Mouse (Mus musculus) MN1 (cell line): ENCODE measurements around the gene Cep170.
"Not testable (repeated sequence)": the region's sequence is repeated elsewhere in the genome, so short reads cannot be mapped to it uniquely, and the experiment has no call there.

Experiments used
- DNase-seq: peaks from one replicate; pipeline ENCODE4 v3.0.0-alpha.2; 2016; ENCODE audit warnings: low spot score

The Cep170 gene

DNA sequence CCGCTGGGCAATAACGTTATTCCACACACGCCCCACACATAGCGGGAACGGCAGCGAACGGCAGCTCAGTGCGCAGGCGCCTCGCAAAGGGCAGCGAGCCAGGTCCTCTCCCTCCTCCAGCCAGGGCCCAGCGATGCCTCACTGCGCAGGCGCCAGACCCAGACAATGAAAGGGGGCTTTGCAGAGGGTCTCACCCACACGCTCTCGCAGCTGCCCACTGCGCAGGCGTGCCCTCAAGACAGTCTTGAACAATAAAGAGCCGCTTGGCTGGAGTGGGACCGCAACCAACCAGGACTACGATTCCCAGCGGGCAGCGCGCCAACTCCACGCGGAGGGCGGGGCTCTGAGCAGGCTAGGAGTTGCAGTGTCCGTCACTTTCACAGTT is at the start of gene Cep170:
Gene Cep170, minus strand, starts transcription at position 32 of the 385 bp plus-strand sequence.
- DNase-seq = peak; percentile 99

DNA sequence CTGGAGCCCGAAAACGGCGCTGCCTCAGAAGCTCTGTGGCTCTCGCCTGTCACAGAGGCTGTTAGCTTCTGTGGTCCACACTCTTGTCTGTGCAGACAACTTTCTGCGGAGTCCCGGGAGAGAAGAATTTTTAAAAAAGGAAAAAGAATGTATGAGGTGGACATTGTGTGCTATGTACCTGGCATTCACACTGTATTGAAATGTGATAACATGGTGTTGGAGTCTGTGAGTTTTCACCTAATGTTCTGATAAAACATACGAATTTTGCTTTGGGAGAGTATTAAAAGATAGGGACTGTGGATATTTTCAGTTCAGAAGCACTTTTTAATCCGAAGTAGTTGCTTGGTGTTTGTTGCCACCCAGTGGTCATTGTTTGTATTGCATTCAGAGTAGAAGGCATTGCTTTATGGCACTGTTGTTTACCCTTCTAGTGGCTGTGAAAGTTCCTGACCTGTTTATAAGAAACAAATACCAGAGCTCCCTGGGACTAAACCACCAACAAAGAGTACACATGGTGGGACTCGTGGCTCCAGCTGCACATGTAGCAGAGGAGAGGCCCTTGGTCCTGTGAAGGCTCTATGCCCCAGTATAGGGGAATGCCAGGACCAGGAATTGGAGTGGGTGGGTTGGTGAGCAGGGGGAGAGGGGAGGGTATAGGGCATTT is 48.2 kb upstream of the Cep170 start:
- DNase-seq = peak; percentile 80

DNA sequence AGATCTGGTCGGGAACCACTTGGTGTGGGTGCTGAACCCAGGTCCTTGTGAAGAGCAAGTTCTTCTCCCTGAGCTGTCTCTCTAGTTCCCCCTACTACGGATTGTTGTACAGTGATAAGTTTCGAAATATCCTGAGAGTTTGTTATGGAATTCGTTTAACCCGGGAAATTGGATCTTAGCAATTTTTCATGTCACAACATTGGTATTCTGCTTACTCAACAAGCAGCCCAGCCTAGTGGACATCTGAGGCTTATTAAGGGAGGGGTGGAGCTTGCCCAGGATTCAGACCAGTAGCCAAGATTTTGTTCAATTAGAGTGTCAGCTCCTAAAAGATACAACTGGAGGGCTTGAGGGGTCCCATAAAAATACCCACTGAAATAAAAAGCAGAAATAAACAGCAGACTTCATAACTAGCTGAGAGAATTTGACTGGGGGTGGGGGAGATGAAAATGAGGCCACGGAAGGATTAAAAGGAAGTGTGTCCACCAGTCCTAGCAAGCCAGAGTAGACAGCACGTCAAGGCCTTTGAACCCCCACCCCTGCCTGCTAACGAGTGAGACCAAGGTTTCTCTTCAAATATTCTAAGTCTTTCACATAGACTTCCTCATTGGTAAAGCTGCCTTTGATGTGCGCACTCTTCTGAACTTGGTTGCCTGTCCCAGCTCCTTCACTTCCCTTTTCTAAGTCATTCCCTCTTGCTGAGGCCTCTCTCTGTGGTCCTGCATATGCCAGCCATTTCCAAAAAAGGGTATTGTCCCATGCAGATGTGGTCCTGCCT is 39.1 kb upstream of the Cep170 start:
- DNase-seq = no peak

DNA sequence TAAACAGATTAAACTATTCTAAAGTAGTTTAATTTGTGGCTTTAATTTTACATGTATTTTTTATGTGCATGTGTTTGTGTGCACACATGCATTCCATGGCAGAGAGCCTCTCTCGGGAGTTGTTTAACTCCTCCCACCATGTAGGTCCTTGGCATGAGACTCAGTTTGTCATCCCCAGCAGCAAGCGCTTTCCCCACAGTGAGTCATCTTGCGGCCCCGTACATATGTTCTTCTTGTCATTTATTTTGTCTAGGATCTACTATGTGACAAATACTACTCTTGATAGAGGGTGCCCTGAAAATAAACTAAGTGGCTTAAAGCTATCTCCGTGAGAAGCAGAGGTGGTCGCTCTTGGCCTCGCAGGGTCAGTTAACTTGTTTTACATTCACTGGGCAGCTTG is 37.5 kb upstream of the Cep170 start:
- DNase-seq = no peak

DNA sequence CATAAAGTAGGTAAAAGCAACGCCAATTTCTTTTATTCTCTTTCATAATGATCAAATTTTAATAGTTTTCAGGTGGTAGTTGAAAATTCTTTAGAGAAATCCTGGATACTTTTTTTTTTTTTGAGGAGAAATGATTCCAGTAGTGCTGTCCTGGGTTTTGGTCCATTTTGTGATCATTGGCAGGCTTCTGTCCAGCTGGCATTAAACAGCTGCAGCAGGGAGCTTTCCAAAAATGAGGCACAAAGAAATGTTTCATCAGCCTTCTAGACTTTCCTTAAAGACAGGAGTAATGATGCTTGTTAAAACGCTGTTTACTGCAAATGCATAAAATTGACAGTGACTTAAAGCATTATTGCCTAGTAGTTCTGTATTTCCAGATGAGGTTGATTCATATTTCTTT is 35.5 kb upstream of the Cep170 start:
- no peak for DNase-seq

DNA sequence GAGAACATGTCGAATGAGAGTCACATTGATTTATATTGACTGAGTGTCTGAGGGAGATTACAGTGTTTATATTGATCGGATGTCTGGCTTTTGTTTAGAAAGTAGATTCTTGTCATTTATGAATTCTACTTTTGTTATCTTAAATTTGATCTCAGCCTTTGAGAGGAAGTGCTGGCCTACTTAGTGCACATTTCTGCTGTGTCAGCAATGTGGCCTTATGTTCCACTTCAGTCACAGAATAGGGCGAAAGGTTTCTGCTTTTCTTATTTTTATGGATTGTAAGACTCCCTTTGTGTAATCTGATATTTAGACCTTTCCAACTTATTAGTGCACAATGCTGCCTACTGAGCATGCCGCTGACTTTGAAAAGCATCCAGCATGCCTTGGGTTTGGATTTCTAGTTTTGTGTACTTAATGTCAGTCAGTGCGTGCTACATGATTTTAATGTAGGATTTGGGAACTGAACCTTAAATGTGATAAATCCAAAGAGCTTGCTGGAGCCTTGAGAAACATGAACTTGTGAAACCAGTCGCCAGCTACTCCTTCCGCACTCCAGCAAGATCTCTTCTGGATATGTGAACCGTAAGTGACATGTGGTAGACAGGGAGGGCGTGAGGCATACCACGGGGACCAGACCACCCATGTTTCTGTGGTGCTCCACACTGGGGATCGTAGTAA is 34.9 kb upstream of the Cep170 start:
- DNase-seq = no peak

DNA sequence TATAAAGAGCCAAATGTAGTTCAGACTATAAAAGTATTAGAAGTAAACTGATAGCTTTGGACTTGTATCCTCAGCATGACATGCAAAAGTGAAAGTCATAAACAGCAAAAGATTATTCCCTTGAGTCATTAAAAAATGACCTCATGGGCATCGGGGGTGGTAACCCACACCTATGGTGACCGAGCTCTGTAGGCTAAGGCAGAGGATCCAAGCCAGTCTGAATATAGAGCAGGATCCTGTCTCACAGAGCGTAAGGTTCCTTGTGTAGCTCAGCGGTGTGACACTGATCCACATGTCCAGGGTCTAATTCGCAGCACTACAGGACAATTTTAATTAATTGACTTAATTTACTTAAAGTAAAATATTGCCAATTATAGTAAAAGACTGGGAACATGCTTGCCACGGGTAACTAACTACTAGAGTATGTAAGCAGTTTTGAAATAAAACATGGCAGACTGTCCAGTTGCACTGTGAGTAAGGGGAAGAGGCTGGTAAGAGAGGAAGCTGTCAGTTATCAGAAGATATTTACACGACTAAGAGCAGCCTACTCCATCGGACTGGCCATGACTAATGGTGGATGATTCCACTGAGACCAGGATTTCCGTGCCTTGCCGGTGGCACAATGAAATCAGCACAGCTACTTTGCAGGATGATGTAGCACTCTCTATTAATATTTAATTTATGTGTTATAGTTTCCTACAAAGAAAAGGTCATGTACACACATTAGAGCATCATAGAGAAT is 33.4 kb upstream of the Cep170 start:
- peak; percentile 22 for DNase-seq

DNA sequence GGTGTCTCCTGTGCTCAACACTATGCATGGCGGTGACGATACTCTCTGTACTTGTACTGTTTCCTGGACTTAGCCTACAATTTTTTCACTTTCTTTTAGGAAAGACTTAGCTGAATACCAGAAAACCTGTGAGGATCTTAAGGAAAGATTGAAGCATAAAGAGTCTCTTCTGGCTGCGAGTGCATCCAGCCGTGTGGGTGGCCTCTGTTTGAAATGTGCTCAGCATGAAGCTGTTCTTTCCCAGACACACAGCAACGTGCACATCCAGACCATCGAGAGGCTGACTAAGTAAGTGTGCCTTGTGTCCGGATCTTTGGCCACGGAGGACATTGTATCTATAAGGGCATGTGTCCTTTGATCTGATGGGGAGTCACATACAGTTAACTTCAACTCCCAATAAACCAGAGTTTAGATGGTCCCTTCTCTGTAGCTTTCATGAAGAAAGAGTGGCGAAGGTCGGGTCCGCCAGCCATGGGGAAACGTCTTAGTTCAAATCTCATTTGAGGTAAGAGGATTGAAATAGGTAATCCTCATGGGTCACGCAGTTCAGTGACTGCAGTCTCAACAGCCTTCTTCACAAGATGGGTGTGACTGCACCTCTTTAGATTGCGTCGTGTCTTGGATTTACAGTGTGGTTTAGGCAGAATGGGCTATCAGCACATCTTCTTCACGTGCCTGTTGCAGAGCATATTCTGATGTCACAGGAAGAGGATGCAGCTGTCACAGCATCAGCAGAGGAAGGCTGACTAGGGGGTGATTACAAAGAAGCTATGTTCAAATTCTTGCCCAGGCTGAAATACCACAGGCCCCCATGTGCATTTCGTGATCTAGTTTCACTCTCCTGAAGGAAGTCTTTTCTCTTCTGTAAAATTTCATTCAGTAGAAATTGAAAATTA is 31.5 kb upstream of the Cep170 start:
- DNase-seq = no peak

DNA sequence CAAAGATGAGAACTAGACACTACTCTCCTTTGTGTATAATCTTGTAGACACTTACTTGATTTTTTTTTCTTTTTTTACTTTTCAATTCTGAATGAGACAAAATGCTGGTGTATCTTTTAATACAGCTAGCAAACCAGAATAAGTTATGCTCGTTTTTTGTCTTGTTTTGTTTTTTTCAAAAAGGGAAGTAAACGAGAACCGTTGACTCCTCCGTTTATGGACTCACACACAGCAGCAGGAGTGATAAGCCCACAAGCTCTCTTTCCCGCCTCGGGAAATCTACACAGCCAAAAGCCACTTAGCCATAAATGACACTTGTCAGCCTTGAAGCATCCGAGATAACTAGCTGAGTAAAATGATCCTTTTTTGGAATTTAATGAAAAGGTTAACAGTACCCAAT is 22.7 kb upstream of the Cep170 start:
- not testable (repeated sequence) for DNase-seq

DNA sequence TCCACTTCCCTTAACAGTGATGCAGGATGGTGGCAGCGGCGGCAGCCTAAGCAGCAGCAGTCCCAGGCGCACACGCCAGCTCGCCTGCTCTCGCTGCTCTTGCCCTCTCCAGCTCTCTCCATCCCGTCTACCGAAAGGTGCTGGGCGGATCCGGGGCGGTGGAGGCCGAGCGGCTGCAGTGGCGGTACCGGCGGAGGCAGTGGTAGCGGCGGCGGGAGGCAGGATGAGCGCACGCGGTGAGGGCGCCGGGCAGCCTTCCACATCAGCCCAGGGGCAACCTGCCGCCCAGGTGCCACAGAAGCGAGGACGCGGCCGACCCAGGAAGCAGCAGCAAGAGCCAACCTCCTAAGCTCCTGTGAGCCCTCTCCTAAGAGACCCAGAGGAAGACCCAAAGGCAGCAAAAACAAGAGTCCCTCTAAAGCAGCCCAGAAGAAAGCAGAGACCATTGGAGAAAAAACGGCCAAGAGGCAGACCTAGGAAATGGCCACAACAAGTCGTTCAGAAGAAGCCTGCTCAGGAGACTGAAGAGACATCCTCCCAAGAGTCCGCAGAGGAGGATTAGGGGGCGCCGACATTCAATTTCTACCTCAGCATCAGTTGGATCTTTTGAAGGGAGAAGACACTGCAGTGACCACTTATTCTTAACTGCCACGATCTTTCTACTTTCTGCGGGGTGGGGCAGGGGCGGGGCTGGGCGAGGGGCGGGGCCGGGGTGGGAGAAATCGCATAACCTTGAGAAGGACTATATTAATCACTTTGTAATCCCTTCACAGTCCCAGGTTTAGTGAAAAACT is 21.8 kb upstream of the Cep170 start:
- no peak for DNase-seq

DNA sequence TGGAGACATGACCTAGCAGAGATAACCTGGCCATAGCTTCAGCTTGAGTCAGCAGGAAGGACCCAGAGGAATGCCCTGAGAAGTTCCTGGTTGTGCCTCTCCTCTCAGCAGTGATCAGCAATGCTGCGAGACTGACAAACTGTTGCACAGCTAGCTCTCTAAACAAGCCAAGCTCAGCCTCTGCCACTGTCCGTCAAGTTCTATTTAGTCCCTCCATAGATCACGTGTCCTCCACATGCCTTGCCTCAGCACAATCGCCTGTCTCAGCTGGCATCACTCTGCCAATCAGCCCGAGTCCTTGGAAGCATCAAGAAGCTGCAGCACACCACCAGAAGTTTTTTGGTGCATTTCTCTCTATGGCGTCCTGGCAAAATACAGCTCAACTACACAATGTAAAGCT is 21.0 kb upstream of the Cep170 start:
- no peak for DNase-seq

DNA sequence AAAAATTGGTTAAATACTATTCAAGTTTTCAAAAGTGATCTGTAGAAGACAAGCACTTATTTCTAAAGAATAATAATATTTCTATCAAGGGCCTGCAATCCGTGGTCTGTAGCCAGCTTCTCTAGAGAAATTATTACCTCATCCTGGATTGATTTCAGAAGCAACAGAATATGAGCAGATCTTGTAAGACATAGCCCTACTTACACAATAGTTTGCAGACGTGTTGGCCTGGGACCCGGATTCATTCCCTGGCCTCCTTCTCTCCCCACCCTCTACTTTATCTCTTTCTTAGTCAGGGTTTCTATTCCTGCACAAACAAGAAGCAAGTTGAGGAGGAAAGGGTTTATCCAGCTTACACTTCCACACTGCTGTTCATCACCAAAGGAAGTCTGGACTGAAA is 20.1 kb upstream of the Cep170 start:
- no peak for DNase-seq

DNA sequence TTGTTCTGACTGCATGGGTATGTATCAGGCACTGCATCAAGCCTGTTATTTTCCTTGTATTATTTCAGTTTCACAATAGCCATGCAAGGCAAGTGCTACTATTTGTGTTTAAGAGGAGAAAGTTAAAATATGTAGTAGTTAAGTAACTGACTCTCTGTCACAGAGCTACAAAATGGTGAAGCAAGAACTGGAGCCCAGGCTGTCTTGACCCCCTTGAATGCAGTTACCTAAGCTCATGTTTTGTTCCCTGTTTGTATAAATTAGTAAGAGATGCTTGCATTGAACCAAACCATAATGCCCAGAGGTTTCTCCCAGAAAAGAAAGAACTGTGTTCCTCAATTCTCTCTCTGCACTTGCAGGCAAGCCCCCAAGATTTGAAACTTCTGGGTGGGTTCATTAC is 19.4 kb upstream of the Cep170 start:
- DNase-seq = no peak

DNA sequence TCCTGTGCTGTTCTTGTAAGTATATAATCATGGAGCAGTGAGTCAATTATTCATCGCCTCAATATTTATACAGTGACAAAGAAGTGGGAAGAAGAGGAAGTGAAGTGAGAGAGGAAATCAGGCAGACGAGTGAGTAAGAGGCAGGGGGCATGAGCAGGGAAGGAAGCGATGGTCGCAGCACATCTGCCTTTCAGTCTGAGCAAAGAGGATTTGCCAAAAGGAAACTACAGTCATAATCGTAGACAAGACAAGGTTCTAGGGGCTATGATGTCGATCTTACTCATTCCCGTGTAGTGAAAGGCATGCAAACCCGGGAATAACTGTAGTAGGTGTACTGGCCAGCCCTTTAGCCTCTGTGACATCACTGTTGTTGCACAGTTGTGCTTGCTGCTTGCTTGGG is 18.7 kb upstream of the Cep170 start:
- no peak for DNase-seq

DNA sequence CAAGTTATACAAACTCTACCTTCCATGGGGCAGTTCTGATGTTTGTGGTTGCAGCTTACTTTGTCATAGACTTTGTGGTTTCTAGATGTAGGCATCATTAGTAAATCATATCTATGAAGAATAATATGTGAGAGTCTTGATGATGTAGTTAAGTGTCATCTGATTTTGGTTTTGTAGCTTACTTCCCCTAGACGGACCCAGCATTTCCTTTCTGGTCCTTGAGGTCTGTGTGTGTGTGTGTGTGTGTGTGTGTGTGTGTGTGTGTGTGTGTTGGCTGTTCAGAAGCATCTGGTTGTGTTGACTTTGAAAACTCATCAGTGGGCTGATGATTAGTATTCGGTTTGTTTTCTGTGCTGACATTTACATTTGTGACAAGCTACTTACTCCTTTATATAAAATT is 18.2 kb upstream of the Cep170 start:
- DNase-seq = no peak

DNA sequence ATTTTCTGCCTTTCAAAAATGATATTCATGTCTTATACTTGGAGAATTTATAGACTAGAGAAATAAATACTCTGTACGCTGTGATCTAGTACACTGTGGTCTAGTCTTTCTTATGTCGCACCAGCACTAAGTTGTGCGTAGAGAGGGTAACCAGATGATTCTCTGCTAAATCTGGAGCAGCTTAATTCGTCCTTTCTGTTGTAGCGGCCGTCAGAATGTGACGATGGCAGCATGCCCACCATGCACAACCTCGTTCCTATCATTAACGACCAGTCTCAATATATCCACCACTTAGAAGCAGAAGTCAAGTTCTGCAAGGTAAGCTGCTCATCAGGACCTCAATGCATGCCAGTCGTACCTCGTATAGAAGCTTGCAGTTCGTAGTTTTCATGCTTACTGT is 14.8 kb upstream of the Cep170 start:
- no peak for DNase-seq

DNA sequence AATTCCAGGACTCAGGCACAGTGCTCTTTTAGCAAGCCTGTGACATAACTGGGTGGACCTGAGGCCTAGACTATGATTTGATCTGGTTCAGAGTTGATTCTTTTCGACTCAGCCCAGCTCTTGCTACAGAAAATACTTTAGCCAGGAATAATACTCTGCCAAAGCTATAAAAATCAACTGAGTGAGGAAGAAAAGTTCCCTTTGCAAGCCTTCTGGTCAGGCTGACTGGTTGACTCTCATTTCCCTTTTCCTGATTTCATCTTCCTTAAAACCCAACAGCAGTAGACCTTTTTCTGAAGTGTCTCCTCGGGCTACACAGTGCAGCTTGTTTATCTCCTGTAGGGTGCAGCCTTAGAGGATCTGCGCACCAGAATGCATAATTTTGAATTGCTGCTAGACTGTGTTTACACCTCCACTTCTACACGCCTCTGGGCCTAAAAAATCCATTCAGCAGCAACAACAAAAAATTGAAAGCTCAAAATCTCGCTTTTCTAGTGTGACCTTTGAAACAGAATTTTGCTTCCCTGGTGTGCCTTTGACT is 14.1 kb upstream of the Cep170 start:
- DNase-seq = no peak

DNA sequence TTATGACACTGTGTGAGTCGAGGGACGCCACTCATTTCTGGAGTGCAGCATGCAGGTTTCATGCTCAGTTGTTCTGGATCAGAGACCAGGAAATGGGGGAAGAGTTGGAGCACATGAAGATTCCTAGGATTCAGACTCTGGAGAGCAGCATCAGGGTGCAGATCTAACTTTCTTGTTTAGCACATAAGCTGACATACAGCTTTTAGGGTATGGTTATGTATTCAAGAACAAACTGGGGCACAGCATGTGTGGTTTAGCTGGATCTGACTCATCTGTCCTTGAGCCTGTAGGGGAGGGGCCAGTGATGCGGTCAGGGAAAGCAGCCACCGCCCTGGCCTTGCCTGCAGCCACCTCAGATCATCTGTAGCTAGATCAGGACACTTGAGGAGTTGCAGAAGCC is 13.5 kb upstream of the Cep170 start:
- peak; percentile 45 for DNase-seq

DNA sequence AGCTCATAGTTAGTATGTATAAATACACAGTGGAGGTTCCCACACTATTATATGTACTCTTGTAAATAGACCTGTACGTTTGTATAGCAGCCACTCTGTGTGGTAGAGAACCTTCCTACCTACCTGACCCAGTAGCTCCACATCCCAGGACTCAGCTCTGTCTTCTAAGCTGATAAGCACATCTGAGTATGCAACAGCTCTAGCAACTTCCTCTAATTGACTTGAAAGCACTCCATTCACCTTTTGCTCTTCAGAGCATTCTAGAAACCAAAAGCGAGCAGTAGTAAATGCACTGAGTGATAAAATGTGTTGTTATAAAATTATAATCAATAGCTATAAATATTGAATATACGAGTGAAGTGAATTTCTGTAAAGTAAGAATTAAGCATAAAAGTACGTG is 13.1 kb upstream of the Cep170 start:
- DNase-seq = no peak

DNA sequence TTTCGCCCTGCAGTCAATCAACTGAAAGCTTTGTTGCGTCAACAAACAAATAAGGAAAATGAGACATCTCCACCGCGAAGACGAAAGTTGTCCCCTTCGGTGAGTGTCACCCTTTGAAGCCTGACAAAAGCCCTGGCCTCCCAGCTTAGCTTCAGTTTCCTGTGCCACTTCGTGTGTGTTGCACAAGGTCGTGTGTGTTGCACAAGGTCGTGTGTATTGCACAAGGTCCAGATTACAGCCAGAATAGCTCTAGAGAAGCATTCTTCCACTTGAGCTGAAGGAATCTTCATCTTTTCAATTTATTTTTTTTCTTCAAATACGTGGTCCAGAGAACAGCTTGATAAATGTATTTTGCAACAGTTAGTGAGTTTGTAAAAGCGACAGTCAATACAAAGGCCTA is 12.3 kb upstream of the Cep170 start:
- no peak for DNase-seq
